Mouse (Mus musculus) C2C12 (cell line): ENCODE measurements around the gene Kcnj9.

Source experiments
- CTCF ChIP-seq: IDR thresholded peaks from one replicate; pipeline ENCODE4 v1.5.1; 2011; ENCODE audit not compliant: control insufficient read depth, insufficient read depth, insufficient read length
- FOSL1 ChIP-seq: IDR thresholded peaks from one replicate; pipeline ENCODE4 v1.8.0; 2011; ENCODE audit warnings: mild to moderate bottlenecking, low read length; ENCODE audit not compliant: poor library complexity, insufficient read depth, severe bottlenecking

DNA sequence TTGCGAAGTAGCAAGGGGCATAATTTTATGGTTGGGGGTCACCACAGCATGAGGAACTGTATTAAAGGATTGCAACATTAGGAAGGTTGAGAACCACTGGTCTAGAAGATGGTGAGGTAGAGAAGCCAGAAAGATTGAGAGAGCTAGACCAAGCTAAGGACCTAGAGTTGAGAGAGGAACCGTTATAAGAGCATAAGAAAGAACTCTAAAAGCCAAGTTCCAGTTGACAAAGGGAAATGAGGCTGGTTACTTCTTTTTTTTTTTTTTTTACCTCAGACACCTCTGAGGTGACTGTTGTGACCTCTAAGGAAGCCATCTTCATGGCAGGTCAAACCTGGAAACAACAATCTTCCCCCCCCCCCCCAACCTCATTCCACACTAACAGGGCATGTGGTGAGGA, 24.0 kb downstream of the Kcnj9 start:
- TF ChIP-seq CTCF, result no peak
- no peak for TF ChIP-seq FOSL1
